Mouse (Mus musculus) inflammation-experienced regulatory T-cells (primary cell): ENCODE data around the gene Gm3448. TPM values are rescaled to one million over a fixed set of nuclear protein-coding genes. Genes with fewer than 3 reads are reported as not detected.

Experiments used
- polyA plus RNA-seq, 2 experiments: library from polyadenylated mRNA; unstranded; fragments of 100-300 nt; shearing (Covaris generic); gene quantifications; one replicate each; pipeline ENCODE4 v1.2.1; 2017

The Gm3448 gene
- polyA plus RNA-seq, result 1 to 10 TPM; 1.6 to 2.0 TPM

DNA sequence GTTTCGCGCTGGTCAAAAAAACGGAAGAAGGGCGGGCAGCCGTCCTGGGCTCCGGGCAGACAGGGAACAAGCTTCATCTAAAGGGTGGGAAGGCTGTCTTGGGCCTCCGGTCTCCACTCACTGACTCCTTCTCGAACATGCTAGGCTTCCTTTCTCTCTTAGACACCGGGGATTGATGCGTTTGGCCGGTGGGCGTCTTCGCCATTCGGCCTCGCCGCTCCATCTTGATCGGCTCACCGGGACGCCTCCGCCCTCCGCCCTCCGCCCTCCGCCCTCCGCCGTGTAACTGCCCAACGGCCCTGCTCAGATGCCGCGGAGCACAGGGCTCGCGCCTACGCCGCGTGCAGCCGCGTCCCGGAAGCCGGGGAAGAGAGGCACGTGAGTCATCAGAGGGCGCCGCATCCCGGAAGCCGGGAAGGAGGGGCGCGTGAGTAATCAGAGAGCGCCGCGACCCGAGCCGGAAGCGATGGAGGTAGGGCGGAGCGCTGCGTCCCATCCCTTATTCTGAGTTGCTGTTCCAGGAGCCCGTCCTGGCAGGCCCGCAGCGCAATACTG is at the start of gene Gm3448, which contains the start of the genes Ermard and Tcte3:
Gene Gm3448 (minus strand): TSS at position 363 of the 555 bp plus-strand sequence.
Gene Ermard (plus strand): TSS at position 34 of the 555 bp plus-strand sequence.
Gene Tcte3 (minus strand): TSS at position 314 of the 555 bp plus-strand sequence.

DNA sequence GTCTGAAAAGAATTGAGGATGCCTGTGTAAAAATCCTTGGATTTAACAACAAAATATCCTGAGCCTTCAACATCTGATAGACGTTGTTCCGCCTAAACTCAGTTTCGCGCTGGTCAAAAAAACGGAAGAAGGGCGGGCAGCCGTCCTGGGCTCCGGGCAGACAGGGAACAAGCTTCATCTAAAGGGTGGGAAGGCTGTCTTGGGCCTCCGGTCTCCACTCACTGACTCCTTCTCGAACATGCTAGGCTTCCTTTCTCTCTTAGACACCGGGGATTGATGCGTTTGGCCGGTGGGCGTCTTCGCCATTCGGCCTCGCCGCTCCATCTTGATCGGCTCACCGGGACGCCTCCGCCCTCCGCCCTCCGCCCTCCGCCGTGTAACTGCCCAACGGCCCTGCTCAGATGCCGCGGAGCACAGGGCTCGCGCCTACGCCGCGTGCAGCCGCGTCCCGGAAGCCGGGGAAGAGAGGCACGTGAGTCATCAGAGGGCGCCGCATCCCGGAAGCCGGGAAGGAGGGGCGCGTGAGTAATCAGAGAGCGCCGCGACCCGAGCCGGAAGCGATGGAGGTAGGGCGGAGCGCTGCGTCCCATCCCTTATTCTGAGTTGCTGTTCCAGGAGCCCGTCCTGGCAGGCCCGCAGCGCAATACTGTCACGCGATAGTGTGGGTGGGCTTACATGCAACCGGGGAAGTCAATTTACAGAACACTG is 31.5 kb downstream of the Gm3448 start, which contains the start of gene Gm3435:
Gene Gm3435 (plus strand): TSS at position 471 of the 708 bp plus-strand sequence.

DNA sequence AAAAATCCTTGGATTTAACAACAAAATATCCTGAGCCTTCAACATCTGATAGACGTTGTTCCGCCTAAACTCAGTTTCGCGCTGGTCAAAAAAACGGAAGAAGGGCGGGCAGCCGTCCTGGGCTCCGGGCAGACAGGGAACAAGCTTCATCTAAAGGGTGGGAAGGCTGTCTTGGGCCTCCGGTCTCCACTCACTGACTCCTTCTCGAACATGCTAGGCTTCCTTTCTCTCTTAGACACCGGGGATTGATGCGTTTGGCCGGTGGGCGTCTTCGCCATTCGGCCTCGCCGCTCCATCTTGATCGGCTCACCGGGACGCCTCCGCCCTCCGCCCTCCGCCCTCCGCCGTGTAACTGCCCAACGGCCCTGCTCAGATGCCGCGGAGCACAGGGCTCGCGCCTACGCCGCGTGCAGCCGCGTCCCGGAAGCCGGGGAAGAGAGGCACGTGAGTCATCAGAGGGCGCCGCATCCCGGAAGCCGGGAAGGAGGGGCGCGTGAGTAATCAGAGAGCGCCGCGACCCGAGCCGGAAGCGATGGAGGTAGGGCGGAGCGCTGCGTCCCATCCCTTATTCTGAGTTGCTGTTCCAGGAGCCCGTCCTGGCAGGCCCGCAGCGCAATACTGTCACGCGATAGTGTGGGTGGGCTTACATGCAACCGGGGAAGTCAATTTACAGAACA is 62.8 kb downstream of the Gm3448 start, which contains the start of the genes 9030025P20Rik and Gm3417:
Gene 9030025P20Rik (plus strand): TSS at position 107 of the 677 bp plus-strand sequence.
Gene Gm3417 (minus strand): TSS at position 429 of the 677 bp plus-strand sequence.

DNA sequence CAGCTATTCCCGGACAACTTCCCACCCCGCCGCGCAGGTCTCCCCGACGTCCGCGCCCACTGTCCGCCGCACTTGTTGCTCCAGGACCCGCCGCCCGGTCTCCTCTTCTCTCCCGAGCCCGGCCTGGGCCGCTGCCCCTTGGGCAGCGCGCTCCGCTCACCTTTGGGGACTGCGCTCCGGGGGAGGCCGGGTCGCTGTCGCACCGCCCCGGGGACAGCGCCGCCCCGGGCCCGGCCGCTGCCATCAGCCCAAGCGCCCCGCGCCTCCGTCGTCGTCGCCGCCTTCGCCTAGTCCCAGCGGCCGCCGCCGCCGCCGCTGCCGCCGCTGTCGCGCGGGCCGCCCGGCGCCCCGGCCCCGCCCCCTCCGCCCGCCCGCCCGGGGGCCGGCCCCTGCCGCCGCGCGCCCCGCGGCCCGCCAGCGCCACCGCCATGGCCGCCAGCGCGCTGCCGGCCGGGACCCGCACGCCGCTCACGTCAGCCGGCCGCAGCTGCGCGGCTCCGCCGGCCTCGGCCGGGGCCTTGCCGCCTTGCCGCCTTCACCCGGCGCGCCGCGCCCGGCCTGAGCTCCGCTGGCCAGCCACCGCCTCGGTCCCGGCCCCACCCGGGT is 80.3 kb downstream of the Gm3448 start, which contains the start of gene Phf10:
Gene Phf10 (minus strand): TSS at position 323 of the 606 bp plus-strand sequence.

Other genes with a start within 250 kb of the Gm3448 start
- 1 to 10 TPM in 1 of 2 experiments, under 1 TPM in 1; 0.54 to 3.2 TPM for gene Wdr27, start 98.4 kb downstream of the Gm3448 start, polyA plus RNA-seq
- 10 to 100 TPM; 25.6 to 36.2 TPM for gene 1600012H06Rik, start 98.4 kb downstream of the Gm3448 start, polyA plus RNA-seq
- gene Phf10, start 80.3 kb downstream of the Gm3448 start, polyA plus RNA-seq, result 10 to 100 TPM; 43.5 to 46.0 TPM
- 10 to 100 TPM; 17.1 to 20.0 TPM for gene 9030025P20Rik, start 63.1 kb downstream of the Gm3448 start, polyA plus RNA-seq
- gene Gm3417, start 62.7 kb downstream of the Gm3448 start, polyA plus RNA-seq, result 1 to 10 TPM in 1 of 2 experiments, not detected in 1; 1.3 TPM
- 1 to 10 TPM; 5.0 to 7.9 TPM for gene Gm3435, start 31.4 kb downstream of the Gm3448 start, polyA plus RNA-seq
- gene Ermard, start 329 bp downstream of the Gm3448 start, polyA plus RNA-seq, result 100 to 1,000 TPM; 111 to 137 TPM
- 1 to 10 TPM in 1 of 2 experiments, under 1 TPM in 1; 0.82 to 1.7 TPM for gene Tcte3, start within 50 bp of the Gm3448 start, polyA plus RNA-seq